Mouse (Mus musculus): ENCODE data around the gene Fignl2. TPM values are rescaled to one million over a fixed set of nuclear protein-coding genes. Genes with fewer than 3 reads are reported as not detected.

The Fignl2 gene
- total RNA-seq (2012; rRNA removed) (not detected in 2 replicates), polyA plus RNA-seq (2012; ENCODE audit: insufficient read depth in 1 of 2, insufficient read length in 2 of 2, low read depth in 1 of 2, low replicate concordance in 2 of 2, missing spikeins in 1 of 2) (not detected)

- Histone ChIP-seq H3K27me3 (ENCODE audit: control insufficient read depth in 1 of 2, insufficient read depth in 2 of 2, low read length in 2 of 2) (peaks cover 0 to 5% of the 10 kb centered on the region in 2 experiments; a peak in 2 of 4 replicates), H3K9me3 (replicated peaks; ENCODE audit: insufficient read depth, low read length) (no peaks in the 10 kb centered on the region), H3K79me2 (ENCODE audit: control insufficient read depth, insufficient read depth, low read length, poor library complexity) (no peaks in the 10 kb centered on the region), H3K36me3 (ENCODE audit: control insufficient read depth in 1 of 2, insufficient read depth in 2 of 2, low read length in 2 of 2) (no peaks in the 10 kb centered on the region), H3K9ac (ENCODE audit: control insufficient read depth, low read depth, low read length, poor library complexity, severe bottlenecking) (no peak within 1 kb of the TSS), H3K4me1 (ENCODE audit: control insufficient read depth in 1 of 2, insufficient read depth in 2 of 2, low read length in 2 of 2) (no peaks in the 10 kb centered on the region), H3K4me3 (ENCODE audit: control insufficient read depth in 1 of 2, insufficient read depth in 1 of 2, low read depth in 2 of 2, low read length in 2 of 2) (no peak within 1 kb of the TSS), H3K27ac (ENCODE audit: control insufficient read depth, low read depth, low read length) (no peak within 1 kb of the TSS)
- TF ChIP-seq MEF2A (IDR thresholded peaks at IDR 0.05; ENCODE audit: extremely low read depth, insufficient replicate concordance, low read depth, low read length, poor library complexity, severe bottlenecking) (no peak), JUND (IDR thresholded peaks at IDR 0.05; ENCODE audit: low read depth, low read length) (no peak), POLR2A (IDR thresholded peaks at IDR 0.05; ENCODE audit: control insufficient read depth in 1 of 2, insufficient read depth in 1 of 2, low read depth in 1 of 2, low read length in 2 of 2, poor library complexity in 1 of 2) (peak in 1 of 2 experiments; percentile 22; a peak in 1 of 4 replicates), ELF1 (IDR thresholded peaks at IDR 0.05; ENCODE audit: low read depth, low read length) (no peak)
- DNase-seq (ENCODE audit: low read depth, low spot score), result no peak
Observed at GRCm38 (mm10) chr15:101077813-101078730, at the start of gene Fignl2. Gene Fignl2 (minus strand): TSS chr15:101078567.

- no peaks in the 10 kb centered on the region for H3K4me1 ChIP-seq (ENCODE audit: control insufficient read depth in 1 of 2, insufficient read depth in 2 of 2, low read length in 2 of 2)
Observed at GRCm38 (mm10) chr15:101126876-101127544, 48.6 kb upstream of the Fignl2 start.

GRCm38 (mm10) chr15:101125561-101125960 lies 47.2 kb upstream of the Fignl2 start:
- peaks cover 7% of the 10 kb centered on the region in 2 experiments for H3K27me3 ChIP-seq (ENCODE audit: control insufficient read depth in 1 of 2, insufficient read depth in 2 of 2, low read length in 2 of 2)
- no peak for DNase-seq (ENCODE audit: low read depth, low spot score)
- no peaks in the 10 kb centered on the region for H3K79me2 ChIP-seq (ENCODE audit: control insufficient read depth, insufficient read depth, low read length, poor library complexity)
- H3K27ac ChIP-seq (ENCODE audit: control insufficient read depth, low read depth, low read length), result no peak overlapping the region
- no peaks in the 10 kb centered on the region for H3K36me3 ChIP-seq (ENCODE audit: control insufficient read depth in 1 of 2, insufficient read depth in 2 of 2, low read length in 2 of 2)
- TF ChIP-seq RCOR1 (IDR thresholded peaks at IDR 0.05; ENCODE audit: low read depth, low read length) (no peak), MAFK (IDR thresholded peaks at IDR 0.05; ENCODE audit: borderline replicate concordance, low read depth, low read length) (no peak), TBP (IDR thresholded peaks at IDR 0.05; ENCODE audit: low read depth, low read length) (no peak), ETS1 (IDR thresholded peaks at IDR 0.05; ENCODE audit: low read depth, low read length) (no peak)
- H3K4me1 ChIP-seq (ENCODE audit: control insufficient read depth in 1 of 2, insufficient read depth in 2 of 2, low read length in 2 of 2), result no peaks in the 10 kb centered on the region
- no peak overlapping the region for H3K4me3 ChIP-seq (ENCODE audit: control insufficient read depth in 1 of 2, insufficient read depth in 1 of 2, low read depth in 2 of 2, low read length in 2 of 2)
- H3K9me3 ChIP-seq (replicated peaks; ENCODE audit: insufficient read depth, low read length), result no peaks in the 10 kb centered on the region
- no peak overlapping the region for H3K9ac ChIP-seq (ENCODE audit: control insufficient read depth, low read depth, low read length, poor library complexity, severe bottlenecking)

More at GRCm38 (mm10) chr15:101126876-101127544, 48.6 kb upstream of the Fignl2 start:
- Histone ChIP-seq H3K9me3 (replicated peaks; ENCODE audit: insufficient read depth, low read length) (no peaks in the 10 kb centered on the region), H3K79me2 (ENCODE audit: control insufficient read depth, insufficient read depth, low read length, poor library complexity) (no peaks in the 10 kb centered on the region), H3K4me3 (ENCODE audit: control insufficient read depth in 1 of 2, insufficient read depth in 1 of 2, low read depth in 2 of 2, low read length in 2 of 2) (no peak overlapping the region), H3K27ac (ENCODE audit: control insufficient read depth, low read depth, low read length) (no peak overlapping the region), H3K9ac (ENCODE audit: control insufficient read depth, low read depth, low read length, poor library complexity, severe bottlenecking) (no peak overlapping the region), H3K27me3 (ENCODE audit: control insufficient read depth in 1 of 2, insufficient read depth in 2 of 2, low read length in 2 of 2) (peaks cover 9 to 12% of the 10 kb centered on the region in 2 experiments), H3K36me3 (ENCODE audit: control insufficient read depth in 1 of 2, insufficient read depth in 2 of 2, low read length in 2 of 2) (no peaks in the 10 kb centered on the region)
- TF ChIP-seq TCF12 (IDR thresholded peaks at IDR 0.05; ENCODE audit: low read depth, low read length) (no peak), KAT2A (conservative IDR thresholded peaks at IDR 0.05; ENCODE audit: low read depth, low read length) (no peak), ZNF384 (IDR thresholded peaks at IDR 0.05; ENCODE audit: low read depth, low read length) (no peak), NELFE (IDR thresholded peaks at IDR 0.05; ENCODE audit: low read depth, low read length) (no peak), MAFK (IDR thresholded peaks at IDR 0.05; ENCODE audit: borderline replicate concordance, low read depth, low read length) (no peak), POLR2A (IDR thresholded peaks at IDR 0.05; ENCODE audit: control insufficient read depth in 1 of 2, insufficient read depth in 1 of 2, low read depth in 1 of 2, low read length in 2 of 2, poor library complexity in 1 of 2) (no peak), HCFC1 (IDR thresholded peaks at IDR 0.05; ENCODE audit: low read depth, low read length) (no peak), CHD2 (IDR thresholded peaks at IDR 0.05; ENCODE audit: low read length) (no peak), MYB (IDR thresholded peaks at IDR 0.05; ENCODE audit: low read depth, low read length) (no peak), MAZ (IDR thresholded peaks at IDR 0.05; ENCODE audit: low read depth, low read length) (no peak), CHD1 (IDR thresholded peaks at IDR 0.05; ENCODE audit: low read depth, low read length) (no peak), RCOR1 (IDR thresholded peaks at IDR 0.05; ENCODE audit: low read depth, low read length) (no peak)
- DNase-seq (ENCODE audit: low read depth, low spot score), result no peak

Measured in MEL (cell line).